Mouse (Mus musculus): Measurements from ENCODE around the gene Mtmr6.

The Mtmr6 gene

DNA sequence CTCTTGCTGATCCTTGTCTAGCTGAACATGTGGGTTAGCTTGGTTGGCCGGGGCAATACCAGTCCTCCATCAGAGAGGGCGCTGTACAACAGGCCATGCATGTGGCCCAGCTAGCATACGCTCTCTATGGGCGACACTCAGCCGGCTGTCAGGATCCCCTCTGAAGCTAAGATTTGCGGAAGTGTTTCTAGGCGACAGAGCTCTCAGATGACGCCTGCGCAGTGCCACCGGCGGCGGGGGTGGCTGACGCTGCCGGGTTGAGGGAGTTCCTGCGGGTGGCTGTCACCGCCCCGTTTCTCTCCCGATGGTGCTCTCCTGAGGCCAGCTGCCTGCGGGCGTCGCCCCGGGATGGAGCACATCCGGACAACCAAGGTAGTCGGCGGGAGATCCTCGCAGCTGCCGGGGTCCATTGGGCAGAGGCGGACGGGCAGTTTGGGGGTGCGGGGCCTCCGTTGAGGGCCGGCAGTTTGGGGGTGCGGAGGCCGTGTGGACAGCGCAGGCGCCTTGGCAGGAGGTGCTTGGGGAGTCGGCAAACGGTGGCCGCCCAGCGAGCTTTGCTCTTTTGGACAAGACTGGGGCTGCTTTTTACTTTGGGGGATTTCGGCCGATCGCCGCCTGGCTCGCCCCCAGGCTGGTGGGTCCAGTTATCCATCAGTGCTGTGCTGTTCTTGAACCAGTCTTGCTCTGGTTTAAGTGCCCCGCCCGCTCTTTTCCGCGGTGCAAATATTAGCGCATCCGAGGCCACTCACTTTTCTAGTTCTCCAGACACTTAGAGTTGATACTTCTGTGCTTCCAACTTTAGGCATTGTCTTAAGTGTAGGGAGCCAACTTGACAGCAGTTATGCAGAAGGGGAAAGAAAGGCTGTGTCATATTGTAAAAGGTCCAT, at the start of gene Mtmr6:
Gene Mtmr6 (plus strand): TSS at position 239 of the 887 bp plus-strand sequence.
- peak; percentile 96 for DNase-seq

DNA sequence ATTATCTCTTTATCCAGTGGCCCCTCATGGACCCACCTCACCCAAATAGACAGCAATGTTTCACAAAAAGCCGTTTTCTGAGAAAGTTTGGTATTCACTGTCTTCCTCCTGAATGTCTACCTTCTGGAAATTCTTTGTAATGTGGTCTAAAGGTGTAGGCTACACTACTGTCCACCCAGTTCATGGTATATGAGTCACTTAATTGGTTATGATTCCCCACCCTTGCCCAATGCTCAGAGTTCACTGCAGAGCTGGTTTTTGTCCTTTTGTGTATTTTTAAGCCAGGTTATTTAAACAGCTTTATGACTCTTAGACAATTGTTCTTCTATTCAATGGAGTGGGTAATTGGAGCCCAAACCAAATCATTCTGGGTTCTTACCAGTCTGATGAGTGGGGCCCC, 48.9 kb upstream of the Mtmr6 start:
- DNase-seq, result no peak

DNA sequence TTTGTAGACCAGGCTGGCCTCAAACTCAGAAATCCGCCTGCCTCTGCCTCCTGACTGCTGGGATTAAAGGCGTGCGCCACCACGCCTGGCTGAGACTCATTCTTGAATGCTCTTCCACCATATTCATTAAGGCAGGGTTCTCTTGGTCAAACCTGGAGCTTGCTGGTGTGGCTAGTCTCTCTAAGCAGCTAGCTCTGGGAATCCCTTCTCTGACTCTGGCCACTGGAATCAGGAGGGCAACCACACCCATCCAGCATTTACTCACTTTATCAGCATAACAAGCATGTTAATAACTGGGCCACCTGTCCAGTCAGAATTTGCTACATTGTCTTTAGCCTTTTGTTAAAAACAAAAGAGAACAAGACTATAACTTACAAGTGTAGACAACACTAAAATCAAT, 47.4 kb upstream of the Mtmr6 start:
- no peak for DNase-seq

DNA sequence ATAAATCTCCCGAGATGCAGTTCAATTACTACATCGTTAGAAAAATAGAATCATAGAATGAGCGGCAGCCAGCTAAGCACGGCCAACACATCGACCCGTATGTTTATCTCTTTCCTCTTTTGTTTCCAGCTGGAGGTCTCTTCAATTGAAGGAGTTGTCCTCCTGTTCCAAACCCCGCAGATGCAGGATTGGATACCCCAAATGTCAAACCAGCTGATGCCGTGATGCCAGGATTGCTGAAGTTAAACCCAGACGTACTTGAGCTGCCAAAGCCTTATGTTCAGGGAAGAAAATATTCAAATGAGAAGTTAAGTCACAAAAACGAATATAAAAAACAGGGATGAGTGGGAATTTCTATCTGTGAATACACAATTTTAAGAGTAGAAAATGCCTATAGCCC, 45.1 kb upstream of the Mtmr6 start:
- no peak for DNase-seq

DNA sequence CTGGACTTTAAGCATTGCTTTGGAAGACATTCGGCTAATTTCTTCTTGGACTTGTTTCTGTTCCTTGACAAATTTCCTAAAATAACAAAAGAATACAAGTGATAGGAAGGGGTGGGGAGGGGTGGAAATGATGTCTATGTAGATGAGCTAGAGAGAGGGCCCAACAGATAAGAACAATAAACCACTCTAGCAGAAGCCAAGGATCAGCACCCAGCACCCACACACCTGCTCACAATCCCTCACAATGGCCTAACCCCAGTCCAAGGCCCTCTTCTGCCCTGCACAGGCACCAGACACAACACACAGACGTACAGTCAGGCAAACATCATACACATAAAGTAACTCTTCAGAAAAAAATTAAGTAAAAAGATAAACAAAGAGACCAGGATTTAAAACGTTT, 26.5 kb upstream of the Mtmr6 start:
- DNase-seq, result no peak

DNA sequence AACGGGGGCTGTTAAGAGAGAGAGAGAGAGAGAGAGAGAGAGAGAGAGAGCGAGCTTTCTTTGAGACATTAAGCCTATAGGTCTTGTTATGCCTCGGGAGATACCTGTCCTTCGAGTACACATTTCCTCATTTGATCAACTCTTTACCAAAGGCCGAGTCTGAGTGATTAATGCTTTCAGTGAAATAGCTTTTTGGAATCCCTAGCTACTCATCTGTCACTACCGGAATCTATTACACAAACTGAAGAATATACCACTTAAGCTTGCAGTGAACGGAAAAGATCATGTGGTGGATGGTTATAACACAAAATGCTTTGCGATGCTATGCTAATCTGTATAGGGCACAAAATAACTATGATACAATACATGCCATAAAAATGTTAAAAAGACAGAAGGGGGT, 14.7 kb upstream of the Mtmr6 start:
- no peak for DNase-seq

DNA sequence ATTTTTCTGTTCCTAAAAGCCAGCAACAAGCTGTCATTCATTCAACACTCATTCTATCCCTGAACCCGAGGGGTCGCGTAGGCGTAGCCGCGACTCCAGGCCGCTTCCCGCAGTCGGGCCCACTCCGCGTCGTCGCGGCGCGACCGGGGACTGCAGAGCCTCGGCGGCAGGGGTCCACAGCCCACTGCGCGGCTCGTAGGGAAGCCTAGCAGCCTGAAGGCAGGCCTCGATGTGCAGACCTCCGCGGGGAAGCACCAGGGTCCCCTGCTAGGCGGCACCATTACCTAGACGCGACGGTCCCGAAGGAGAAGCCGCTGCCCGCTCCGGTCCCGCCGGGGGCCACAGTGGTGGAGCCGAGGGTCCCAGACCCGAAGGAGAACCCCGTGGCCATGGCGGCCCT, 14.1 kb upstream of the Mtmr6 start:
- no peak for DNase-seq

DNA sequence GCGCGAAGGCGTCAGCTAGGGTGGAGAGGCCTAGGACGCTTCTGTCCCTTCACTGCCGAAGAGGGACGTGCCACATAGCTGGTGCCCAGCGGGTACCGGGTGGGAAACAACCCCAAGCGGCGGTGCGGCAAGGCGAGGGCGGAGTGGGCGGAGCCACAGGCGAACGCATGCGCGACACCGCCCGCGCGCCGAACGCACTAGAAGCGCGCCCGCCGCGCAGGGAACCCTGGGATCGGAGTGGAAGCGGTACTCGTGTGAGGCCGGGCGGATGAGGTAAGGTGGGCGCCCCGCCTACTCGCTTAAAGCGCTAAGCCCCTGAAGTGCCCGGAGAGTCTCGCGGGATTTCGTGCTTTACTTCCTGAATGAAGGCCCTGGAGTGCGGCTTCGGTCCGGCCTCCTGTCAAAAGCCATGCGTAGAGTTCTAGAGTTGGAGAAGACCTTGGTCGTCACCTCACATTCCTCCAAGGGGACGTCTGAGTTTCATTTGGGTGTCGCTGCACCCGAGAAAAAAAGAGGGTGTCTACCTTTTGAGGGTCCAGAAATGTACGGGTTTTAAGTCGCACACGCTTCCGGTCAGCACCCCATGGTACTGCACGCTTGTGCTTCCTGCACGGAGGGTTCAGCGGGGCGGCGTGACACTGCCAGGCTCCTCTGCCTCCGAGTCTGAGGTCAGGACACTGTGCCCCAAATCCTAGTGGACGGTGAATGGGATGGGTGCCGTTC, 13.6 kb upstream of the Mtmr6 start, which contains the start of the genes Nupl1 and Gm49336:
Gene Nupl1 (minus strand): TSS at position 151 of the 723 bp plus-strand sequence.
Gene Gm49336 (minus strand): TSS at position 227 of the 723 bp plus-strand sequence.
- DNase-seq, result peak; percentile 99

DNA sequence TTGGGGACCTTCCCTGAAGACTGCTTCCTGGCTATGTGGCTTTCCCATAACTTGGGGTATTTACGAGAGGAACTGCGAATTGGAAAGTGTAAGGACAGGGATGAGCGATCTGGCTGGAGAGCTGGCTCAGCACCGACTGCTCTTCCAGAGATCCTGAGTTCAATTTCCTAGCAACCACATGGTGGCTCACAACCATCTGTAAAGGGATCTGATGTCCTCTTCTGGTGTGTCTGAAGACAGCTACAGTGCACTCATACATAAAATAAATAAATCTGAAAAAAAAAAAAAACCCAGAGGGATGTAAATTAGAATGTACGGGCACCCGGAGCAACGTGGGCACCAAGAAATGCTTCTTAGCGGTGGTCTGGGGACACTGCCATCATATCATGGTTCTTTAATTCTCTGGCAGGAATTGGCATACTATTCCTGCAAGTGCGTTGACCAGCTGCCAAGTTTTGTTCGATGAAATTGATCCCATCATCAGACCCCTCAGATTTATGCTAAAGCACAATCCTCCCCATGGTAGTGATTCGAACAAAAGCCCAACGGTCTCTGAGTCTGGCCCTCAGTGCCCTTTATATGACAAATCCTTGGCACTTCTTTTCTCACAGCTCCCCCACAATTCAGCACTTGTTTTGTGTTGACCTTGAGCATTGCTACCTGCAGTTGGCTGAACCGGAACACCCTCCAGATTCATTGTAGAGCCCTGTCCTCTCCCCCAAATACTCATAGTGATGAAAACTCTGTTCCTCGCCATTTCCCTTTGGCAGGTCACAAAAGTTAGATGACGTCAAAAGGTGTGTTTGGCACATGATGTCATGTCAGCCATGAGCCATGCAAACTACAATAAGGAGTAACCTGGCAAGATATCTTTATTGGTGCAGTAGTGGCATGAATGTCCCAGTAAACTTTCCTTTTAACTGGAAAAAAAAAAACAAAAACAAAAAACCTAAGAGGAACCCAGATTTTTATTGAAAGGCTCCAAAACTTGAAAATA, 12.7 kb upstream of the Mtmr6 start:
- peak; percentile 66 for DNase-seq

DNA sequence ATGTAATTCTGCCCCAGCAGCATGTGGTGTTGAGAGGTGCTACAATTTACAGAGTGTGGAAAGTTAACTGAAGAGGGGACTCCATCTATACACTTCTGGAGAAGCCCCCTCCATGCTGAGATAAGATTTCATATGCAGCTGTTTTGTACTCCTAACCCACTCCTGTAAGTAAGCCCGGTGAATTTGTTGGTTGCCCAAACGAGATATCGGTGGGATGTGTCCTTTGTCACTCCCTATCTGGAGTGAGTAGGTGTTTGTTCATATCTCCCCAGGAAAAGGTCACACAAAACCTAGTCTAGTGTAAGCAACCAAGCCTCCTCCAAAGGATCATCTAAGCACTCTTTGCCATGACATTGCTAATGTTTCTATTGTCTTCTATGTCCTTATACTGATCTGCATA, 11.6 kb upstream of the Mtmr6 start:
- no peak for DNase-seq

DNA sequence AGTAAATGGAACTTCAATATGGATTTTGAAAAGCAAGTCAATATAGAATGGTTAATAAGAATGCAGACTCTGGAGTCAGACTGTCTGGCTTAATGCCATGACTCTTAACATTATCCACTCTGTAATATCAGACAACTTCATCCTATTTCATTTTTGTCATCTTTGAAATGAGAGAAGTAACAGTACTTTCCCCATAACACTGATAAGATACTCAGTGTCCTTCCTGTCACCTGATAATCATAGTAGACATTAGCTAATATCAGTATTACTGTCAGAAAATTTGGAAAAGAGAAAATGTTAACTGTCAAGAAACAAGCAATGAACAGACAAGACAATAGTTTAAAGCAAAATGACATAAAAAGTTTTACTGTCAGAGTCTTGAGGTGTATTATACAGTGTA, 10.3 kb upstream of the Mtmr6 start:
- no peak for DNase-seq

DNA sequence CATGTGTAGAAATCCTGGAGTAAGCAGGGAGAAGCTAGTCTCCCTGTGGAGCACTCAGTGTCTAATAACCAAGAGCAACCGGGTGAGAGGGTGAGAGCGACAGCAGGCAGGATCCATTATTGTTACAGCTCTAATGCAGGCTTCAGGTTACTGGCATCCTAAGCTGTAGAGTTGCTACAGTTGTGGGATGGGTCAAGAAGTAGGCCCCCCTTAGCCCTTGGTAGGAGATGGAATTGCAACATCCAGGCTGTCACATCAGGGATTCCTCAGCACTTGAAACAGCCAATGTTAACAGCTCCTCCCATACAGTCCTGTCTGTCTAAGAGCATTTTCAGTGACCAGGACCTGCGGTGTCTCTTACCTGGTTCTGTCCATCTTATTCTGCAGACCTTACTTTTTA, 8.7 kb upstream of the Mtmr6 start:
- no peak for DNase-seq

DNA sequence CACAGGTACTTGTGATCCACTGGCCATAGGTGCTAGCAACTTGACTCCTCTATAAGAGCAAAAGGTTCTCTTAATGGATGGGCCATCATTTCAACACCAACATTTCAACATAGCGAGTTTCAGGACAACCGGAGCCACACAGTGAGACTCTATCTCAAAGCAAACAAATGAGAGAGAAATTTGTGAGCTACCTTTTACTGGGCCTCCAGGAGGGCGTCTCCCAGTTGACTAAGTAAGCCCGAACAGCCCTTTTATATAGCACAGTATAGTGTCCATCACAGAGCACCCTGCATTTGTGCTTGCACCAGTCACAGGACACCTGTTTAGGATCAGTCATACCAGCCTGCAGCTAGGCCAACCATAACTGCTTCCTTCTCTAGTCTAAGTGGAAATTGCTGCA, 7.9 kb upstream of the Mtmr6 start:
- no peak for DNase-seq

DNA sequence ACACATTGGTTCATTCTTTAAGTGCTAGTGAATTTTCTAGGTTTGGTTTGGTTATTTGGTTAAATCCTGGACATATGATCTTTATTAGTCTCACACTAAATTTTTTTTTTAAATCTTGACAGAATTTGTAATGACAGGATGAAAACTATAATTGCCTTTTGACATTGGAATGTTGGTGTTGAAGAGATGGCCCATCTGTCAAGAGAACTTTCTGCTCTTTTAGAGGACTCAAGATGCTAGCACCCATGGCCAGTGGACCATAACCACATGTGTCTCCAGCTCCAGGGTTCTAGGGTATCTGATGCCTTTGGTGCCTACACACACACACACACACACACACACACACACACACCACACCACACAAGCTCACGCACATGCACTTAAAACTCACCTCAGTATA, 7.2 kb upstream of the Mtmr6 start:
- DNase-seq, result no peak

DNA sequence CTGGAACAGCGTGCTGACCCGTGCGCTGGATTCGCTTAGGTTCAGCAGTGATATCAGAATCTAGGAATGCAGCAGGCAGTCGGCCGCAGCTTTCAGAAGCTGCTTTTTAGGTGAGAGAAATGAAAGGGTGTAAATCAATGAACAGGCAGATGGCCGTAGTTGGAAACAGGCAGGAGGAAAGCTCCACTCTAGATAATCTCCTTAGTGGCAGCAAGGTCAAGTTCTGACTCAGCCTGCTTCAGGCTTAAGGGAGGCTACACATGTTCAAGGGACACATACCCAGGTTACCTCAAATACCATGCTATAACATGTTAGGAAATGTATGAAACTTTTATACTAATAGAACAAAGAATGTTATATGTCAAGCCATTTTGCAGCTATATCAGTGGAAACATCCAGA, 2.7 kb upstream of the Mtmr6 start:
- DNase-seq, result no peak

DNA sequence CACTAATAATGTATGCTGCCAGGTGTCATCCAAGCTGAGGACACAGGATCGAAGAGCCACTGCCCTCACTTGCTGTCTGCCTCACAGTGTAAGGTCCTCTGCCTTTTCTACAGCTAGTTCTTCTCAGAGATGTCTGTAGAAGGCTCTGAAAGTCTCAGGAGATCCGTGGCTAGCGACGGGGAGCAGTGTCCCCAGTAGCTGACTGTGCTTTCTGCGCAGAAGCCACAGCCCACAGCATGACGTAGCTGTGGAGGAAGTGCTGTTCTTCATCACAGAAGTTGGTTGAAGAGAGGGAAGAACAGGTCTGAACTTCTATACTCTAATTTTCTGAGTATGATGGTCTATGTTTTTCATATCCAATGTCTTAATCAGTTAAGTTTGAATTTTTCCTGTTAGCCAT, 4.3 kb downstream of the Mtmr6 start:
- no peak for DNase-seq

DNA sequence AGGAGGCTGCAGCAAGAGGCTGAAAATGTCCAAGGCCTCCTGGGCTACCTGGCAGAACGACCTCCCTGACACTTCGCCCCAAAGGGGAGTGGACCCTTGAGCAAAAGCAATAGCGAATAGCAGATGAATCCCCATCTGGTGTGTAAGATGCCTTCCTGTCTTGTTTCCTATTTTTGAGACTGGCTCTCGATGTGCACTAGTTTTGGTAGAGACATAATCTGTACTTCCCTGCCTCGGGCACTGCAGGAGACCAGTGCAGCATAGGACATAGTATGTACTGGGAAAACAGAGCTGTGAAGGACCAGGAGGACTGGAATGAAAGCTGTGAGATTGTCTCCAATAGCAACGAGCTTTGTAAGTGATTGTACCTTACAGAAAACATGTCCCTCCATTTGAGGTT, 8.3 kb downstream of the Mtmr6 start:
- DNase-seq, result no peak

DNA sequence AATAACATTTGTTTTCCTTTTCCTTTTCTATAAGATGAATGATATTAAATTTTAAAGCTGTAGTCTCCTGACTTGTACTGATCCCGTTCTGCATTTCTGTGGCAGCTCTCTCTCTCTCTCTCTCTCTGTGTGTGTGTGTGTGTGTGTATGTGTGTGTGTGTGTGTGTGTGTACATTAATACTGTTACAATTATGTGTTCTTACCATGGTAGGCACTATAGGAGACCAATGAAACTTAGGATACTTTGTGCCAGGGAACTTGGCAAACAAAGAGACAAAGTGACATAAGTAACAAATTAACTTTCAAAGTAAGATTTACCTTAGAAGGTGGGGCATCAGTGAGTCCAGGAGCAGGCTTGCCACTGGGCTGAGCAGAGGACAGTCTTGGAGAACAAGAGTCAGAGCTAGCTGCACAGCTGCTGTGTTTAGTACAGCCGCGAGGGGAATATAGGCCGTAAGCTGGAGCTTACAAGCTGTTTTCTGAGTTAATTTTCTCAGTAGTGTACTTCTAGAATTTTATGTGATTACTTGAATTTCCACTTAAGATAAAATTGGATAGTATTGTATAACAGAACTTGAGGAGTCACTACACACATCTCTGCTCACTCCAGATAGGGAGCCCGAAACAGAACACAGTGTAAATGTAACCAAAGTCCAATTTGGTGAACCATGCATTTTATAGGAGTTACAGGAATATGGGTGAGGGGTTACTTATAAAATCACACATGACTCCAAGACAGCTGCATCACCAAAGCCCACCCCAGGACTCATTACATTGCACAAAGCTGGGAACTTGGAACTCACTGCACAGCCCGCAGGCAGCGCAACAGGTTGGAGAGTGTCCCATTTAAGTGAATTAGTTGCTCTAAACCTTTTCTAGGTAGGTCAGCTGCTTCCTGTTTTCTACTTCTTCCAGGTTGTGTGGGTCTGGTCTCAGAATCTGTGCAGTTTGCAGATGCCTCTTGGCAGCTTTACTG, 10.6 kb downstream of the Mtmr6 start:
- DNase-seq, result no peak

DNA sequence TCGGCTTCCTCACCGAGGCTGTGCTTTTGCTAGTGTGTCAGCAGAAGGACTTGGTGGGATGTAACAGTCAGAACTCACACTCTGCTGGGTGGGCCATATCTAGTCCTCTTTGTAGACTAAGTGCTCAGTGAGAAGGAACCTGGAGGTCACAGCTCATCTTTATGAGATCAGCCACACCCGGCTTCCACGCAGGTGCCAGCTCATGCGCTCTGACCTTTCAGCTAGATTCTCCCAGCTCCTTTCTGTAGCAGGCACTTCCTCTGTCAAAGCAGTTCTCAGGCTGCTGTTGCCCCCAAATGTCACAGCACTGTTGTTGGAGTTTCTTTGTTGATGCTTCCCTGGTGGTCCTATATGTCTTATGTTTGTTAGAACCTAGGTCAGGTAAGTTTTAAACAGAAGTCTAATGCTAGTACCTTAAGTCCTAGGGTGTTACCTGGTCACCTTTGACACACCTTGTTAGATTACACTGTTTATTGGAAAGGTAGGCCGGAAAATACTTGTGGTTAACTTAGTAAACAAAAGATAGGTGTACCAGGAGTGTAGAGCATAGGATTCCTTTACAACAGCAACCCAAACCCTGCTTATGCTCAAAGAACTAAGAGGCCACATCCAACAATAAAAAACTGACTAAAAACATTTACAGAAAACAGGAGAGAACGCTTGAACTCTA, 21.3 kb downstream of the Mtmr6 start:
- DNase-seq, result no peak

DNA sequence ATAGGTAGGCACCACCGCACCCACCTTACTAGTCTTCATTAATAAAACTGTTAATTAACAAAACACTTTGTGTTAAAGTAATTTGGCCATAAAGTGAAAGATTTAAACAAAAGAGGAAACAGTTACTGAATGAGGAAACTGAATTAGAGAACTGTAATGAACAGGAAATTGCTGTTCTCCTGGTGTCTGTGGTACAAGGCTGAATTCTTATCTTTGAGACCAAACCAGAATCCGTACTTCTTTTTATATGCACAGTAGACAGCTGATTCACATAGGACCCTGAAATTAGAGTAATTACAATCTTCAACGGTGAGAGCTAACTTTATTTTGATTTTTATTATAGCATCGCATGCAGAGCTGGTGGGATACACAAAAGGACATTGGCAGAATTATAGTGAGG, 25.3 kb downstream of the Mtmr6 start:
- no peak for DNase-seq

DNA sequence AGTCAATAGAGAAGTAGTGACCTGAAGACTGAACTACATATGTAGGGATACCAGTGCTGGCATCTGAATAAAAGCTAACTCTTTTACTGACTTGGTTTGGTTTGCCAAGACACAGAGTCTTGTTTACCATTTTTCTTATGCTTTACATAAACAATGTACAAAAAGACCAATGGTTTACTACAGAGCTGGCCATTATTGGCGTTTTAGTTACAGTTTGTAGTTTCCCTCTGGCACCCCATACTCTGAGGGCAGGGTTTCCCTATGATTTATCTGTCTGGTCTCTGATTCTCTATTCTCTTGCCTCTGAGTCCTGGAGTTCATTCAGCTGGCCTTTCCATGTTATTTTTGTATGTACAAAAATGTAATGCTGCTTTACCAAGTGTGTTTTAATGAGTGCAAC, 30.5 kb downstream of the Mtmr6 start:
- no peak for DNase-seq
